Mouse (Mus musculus) embryonic facial prominence, embryonic 15.5 days (tissue): Measurements from ENCODE around the gene H2-Oa. TPM values are rescaled to one million over a fixed set of nuclear protein-coding genes. Genes with fewer than 3 reads are reported as not detected.

ENCODE experiments used
- ATAC-seq: fragments of 200-750 bp; cut with Nextera tagmentation; 2 replicates; pipeline ENCODE4 v1.8.0; 2017; ENCODE audit warnings: low read depth, moderate TSS enrichment; ENCODE audit not compliant: insufficient number of reproducible peaks, low FRiP score, low TSS enrichment
- H3K27ac ChIP-seq: fragments of 300-500 bp; sonication (generic); replicated peaks from 2 replicates; pipeline ENCODE4 v1.5.1; 2015; ENCODE audit warnings: mild to moderate bottlenecking, inconsistent platforms
- H3K27me3 ChIP-seq: fragments of 300-500 bp; sonication (generic); 2 replicates; pipeline ENCODE4 v1.6.1; 2015; ENCODE audit warnings: inconsistent platforms
- H3K36me3 ChIP-seq: fragments of 300-500 bp; sonication (generic); 2 replicates; pipeline ENCODE4 v1.6.1; 2015; ENCODE audit warnings: mild to moderate bottlenecking, inconsistent platforms
- H3K4me1 ChIP-seq: fragments of 300-500 bp; sonication (generic); 2 replicates; pipeline ENCODE4 v1.6.1; 2015; ENCODE audit warnings: inconsistent platforms
- H3K4me2 ChIP-seq: fragments of 300-500 bp; sonication (generic); replicated peaks from 2 replicates; pipeline ENCODE4 v1.6.1; 2015; ENCODE audit warnings: mild to moderate bottlenecking, inconsistent platforms
- H3K4me3 ChIP-seq: fragments of 300-500 bp; sonication (generic); replicated peaks from 2 replicates; pipeline ENCODE4 v1.5.1; 2015; ENCODE audit warnings: mild to moderate bottlenecking, inconsistent platforms
- H3K9ac ChIP-seq: fragments of 300-500 bp; sonication (generic); 2 replicates; pipeline ENCODE4 v1.6.1; 2015; ENCODE audit warnings: inconsistent platforms
- H3K9me3 ChIP-seq: fragments of 300-500 bp; sonication (generic); replicated peaks from 2 replicates; pipeline ENCODE4 v1.6.1; 2016; ENCODE audit warnings: inconsistent platforms
- WGBS: fragments of 180-500 bp; shearing (Covaris S2); methylation state at CpG from one replicate; pipeline ENCODE4 v1.1.7; 2015; 5-methylcytosine and 5-hydroxymethylcytosine counted together
- polyA plus RNA-seq: library from polyadenylated mRNA; unstranded; fragments of >200 nt; fragmentation: Nextera tagmentation; extraction: Ambion mirVana; gene quantifications from 2 replicates; pipeline ENCODE4 v1.2.1, GENCODE M21; 2015

The H2-Oa gene
- polyA plus RNA-seq, 1 experiment from 2014 or later: 0.89 TPM

DNA sequence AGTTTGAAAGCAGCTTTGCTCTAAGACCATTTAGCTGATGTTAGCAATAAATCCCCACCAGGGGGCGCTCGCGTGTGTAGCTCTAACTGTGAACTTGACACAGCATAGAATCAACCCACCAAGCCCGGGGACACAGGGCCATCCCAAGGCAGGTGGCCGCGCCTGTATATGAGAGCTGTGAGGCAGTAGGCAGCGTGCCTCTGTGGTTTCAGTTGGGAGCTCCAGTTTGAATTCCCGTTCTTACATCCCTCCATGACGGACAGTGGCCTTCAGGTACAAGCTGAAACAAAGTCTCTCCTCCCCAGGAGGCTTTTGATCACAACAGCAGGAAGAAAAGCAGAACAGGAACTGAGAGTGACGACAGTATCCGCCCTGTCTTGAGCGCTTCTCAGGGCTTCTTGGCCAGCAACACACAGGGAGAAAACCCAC lies 9.5 kb downstream of the H2-Oa start:
- H3K9ac ChIP-seq: no peak overlapping the region
- no peak overlapping the region; the same call in 1 of the 2 replicates for H3K4me3 ChIP-seq
- no peaks in the 10 kb centered on the region for H3K36me3 ChIP-seq
- H3K4me2 ChIP-seq: peak overlapping the region; percentile 37
- H3K9me3 ChIP-seq: no peaks in the 10 kb centered on the region
- ATAC-seq: no peak
- H3K27ac ChIP-seq: no peak overlapping the region
- no peaks in the 10 kb centered on the region for H3K27me3 ChIP-seq
- 0 out of 2 replicates have a peak, but pooled peaks cover 5% of the 10 kb centered on the region for H3K4me1 ChIP-seq
- 6% methylated on average over 12 of the region's 12 CpGs for WGBS

DNA sequence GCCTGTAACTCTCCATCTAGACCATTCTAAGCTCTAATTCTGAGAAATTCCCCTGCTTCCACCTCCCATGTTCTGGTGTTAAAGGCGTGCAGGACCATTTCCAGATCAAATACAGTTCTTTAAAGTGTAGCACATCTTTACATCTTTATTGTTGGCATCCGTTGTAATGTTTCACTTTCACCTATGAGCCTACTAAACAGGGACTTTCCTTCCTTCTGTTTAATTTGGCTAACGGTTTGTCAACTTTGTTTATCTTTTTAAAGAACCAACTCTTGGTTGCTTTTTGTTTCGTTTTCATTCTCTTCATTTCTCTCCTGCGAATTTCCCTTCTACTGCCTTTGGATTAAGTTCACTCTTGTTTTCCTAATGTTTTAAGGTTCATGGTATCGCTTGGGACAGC lies 10.7 kb downstream of the H2-Oa start:
- ATAC-seq: no peak
- Histone ChIP-seq H3K36me3 (no peaks in the 10 kb centered on the region), H3K4me2 (no peak overlapping the region), H3K27ac (no peak overlapping the region), H3K9ac (no peak overlapping the region), H3K4me3 (no peak overlapping the region), H3K9me3 (no peaks in the 10 kb centered on the region), H3K27me3 (no peaks in the 10 kb centered on the region), H3K4me1 (0 out of 2 replicates have a peak, but pooled peaks cover 5% of the 10 kb centered on the region)
- 73% methylated on average over 6 of the region's 6 CpGs for WGBS

DNA sequence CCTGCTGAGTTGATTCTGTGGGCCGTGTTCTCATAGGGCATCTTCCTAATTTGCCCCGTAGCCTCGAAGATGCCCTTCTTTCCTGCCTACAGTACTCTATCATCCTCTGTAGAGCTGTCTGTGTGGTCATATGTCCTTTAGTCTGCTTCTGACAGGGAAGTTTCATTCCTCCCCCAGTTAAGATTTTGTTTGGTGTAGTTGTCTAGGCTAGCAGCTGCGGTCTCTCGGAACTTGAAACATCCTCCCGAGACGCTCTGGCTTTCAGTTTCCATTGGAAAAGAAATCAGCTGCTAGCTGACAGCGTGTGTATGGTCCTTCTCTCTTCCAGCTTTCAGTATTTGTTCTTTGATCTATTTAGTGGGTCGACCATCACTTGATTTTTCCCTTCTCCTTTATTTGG lies 12.7 kb downstream of the H2-Oa start:
- Histone ChIP-seq H3K4me3 (no peak overlapping the region), H3K4me1 (0 out of 2 replicates have a peak, but pooled peaks cover 5% of the 10 kb centered on the region), H3K27ac (no peak overlapping the region), H3K36me3 (peaks cover 8% of the 10 kb centered on the region), H3K9me3 (no peaks in the 10 kb centered on the region), H3K4me2 (no peak overlapping the region), H3K9ac (no peak overlapping the region), H3K27me3 (no peaks in the 10 kb centered on the region)
- WGBS: 83% methylated on average over 9 of the region's 9 CpGs
- no peak for ATAC-seq

DNA sequence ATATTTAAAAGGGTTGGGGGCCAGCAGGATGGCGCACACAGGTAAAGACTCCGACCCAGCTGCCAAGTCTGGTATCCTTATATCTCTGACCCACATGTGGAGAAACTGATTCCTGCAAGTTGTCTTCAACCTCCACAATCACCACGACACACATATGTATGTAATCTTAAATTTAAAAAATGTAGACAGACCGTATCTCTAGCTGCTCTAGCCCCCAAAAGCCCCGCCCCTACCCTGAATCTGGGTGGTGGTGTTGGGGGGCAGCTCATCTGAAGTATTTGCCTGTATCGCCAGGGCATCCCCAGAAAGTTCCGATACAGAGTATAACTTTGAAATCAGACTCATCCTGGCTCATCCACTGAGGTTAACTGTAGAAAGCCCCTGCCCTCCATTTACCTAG lies 14.4 kb downstream of the H2-Oa start:
- Histone ChIP-seq H3K4me1 (0 out of 2 replicates have a peak, but pooled peaks cover 7% of the 10 kb centered on the region), H3K9ac (no peak overlapping the region), H3K27me3 (no peaks in the 10 kb centered on the region), H3K4me3 (no peak overlapping the region), H3K36me3 (peaks cover 25% of the 10 kb centered on the region), H3K4me2 (no peak overlapping the region), H3K9me3 (no peaks in the 10 kb centered on the region), H3K27ac (no peak overlapping the region)
- 77% methylated on average over 7 of the region's 7 CpGs for WGBS
- no peak for ATAC-seq

DNA sequence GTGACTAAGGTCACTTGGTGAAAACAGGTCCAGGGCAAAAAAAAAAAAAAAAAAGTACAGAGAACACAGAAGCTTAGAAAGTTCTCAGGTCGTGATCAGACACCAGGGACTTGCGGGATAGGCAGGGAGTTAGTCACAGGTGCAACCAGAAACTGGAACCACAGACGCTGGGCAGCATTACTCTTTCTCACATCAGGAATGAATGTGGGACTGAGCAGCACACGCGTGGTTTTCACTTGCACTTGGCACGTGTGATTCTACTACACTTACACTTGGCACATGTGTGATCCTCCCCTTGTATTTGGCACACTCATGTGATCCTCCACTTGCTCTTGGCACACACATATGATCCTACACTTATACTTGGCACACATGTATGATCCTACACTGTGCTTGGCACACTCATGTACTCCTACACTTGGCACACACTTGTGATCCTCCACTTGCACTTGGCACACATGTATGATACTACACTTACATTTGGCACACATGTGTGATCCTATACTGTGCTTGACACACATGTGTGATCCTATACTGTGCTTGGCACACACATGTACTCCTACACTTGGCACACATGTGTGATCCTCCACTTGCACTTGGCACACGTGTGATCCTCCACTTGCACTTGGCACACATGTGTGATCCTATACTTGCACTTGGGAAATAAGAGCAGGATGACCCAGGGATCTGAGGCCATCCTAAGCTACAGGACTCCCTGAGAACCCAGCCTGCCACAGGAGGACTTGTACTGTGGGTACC lies 15.1 kb downstream of the H2-Oa start:
- WGBS: 79% methylated on average over 7 of the region's 7 CpGs
- ATAC-seq: no peak
- Histone ChIP-seq H3K27me3 (no peaks in the 10 kb centered on the region), H3K4me1 (0 out of 2 replicates have a peak, but pooled peaks cover 5% of the 10 kb centered on the region), H3K4me2 (no peak overlapping the region), H3K36me3 (peaks cover 32% of the 10 kb centered on the region), H3K9ac (no peak overlapping the region), H3K27ac (no peak overlapping the region), H3K4me3 (no peak overlapping the region), H3K9me3 (no peaks in the 10 kb centered on the region)

DNA sequence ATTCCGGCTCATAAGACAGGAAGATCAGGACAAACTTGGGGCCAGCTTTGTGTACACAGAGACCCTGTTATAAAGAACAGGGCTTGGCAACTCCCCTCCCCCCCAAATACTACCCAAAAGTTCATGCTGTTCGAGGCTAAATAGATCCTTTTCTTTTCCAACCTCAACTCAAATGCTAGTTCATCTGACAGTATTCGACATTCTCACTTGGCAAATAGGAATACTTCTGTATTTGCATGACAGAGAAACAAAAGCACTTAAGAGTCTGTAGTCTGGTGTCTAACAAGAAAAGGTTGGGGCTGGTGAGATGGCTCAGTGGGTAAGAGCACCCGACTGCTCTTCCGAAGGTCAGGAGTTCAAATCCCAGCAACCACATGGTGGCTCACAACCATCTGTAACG lies 16.3 kb downstream of the H2-Oa start:
- H3K4me2 ChIP-seq: no peak overlapping the region
- no peak overlapping the region for H3K27ac ChIP-seq
- no peaks in the 10 kb centered on the region for H3K27me3 ChIP-seq
- no peak overlapping the region for H3K9ac ChIP-seq
- no peak overlapping the region for H3K4me3 ChIP-seq
- peaks cover 44% of the 10 kb centered on the region for H3K36me3 ChIP-seq
- 72% methylated on average over 5 of the region's 6 CpGs for WGBS
- 0 out of 2 replicates have a peak, but pooled peaks cover 12% of the 10 kb centered on the region for H3K4me1 ChIP-seq
- no peak for ATAC-seq
- no peaks in the 10 kb centered on the region for H3K9me3 ChIP-seq

DNA sequence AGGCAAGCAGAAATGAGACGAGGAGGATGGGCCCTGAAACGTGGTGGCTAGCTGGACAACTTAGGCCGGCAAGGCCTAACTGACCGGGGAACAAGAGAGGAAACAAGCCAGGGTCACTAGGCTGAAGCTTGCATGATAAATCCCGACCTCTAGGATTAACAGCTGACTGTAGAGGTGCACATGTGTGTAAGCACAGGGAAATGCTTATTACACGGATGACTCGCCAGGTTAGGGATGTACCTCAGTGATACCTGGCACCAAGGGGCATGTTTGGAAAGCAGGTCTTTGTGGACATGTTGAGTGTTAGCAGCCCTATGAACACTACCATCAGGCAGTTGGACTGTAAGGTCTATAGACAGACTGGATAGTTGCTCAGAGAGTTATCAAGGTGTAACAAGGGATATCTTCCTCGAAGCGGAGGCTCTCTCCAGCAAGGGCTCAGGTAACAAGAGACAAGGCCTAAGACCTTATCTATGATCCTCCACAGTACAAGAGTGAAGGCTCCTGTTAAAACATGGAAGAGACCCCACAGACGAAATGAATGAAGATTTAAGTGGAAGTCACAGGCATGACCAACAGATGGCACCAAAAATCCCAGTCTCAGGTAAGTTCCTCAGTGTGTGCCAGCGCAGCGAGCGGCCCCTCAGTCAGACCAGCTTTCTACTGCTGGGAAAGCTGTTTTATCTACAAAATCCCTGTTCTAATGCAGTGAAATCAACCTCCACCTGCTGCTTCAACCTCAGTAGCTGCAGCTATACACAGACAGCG lies 17.1 kb downstream of the H2-Oa start:
- no peak for ATAC-seq
- H3K9me3 ChIP-seq: no peaks in the 10 kb centered on the region
- H3K4me1 ChIP-seq: 0 out of 2 replicates have a peak, but pooled peaks cover 12% of the 10 kb centered on the region
- H3K4me2 ChIP-seq: no peak overlapping the region
- no peak overlapping the region for H3K9ac ChIP-seq
- no peaks in the 10 kb centered on the region for H3K27me3 ChIP-seq
- H3K27ac ChIP-seq: no peak overlapping the region
- peaks cover 52% of the 10 kb centered on the region for H3K36me3 ChIP-seq
- 72% methylated on average over 14 of the region's 14 CpGs for WGBS
- no peak overlapping the region for H3K4me3 ChIP-seq

DNA sequence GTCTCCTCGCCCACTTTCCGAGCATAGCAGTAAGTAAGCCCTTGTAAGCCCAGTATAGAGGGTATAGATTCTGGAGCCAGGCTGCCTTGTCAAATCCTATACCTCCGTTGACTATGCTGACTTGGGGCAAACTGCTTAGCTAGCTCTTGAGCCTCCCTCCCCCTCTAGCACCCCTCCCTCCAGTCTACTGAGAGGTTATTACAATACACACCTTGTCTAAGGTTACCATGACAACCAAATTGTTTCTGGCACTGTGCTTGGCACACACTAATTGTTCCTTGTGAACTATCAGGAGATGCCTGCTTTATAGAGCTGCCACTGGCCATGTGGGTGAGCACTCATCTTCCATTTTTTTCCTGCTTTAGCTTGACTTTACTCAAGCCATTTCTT lies 17.7 kb downstream of the H2-Oa start:
- 0 out of 2 replicates have a peak, but pooled peaks cover 12% of the 10 kb centered on the region for H3K4me1 ChIP-seq
- peaks cover 58% of the 10 kb centered on the region for H3K36me3 ChIP-seq
- no peak overlapping the region for H3K9ac ChIP-seq
- H3K9me3 ChIP-seq: no peaks in the 10 kb centered on the region
- no peaks in the 10 kb centered on the region for H3K27me3 ChIP-seq
- no peak overlapping the region for H3K4me3 ChIP-seq
- H3K4me2 ChIP-seq: no peak overlapping the region
- ATAC-seq: no peak
- no peak overlapping the region for H3K27ac ChIP-seq
- WGBS: 46% methylated on average over 3 of the region's 3 CpGs

DNA sequence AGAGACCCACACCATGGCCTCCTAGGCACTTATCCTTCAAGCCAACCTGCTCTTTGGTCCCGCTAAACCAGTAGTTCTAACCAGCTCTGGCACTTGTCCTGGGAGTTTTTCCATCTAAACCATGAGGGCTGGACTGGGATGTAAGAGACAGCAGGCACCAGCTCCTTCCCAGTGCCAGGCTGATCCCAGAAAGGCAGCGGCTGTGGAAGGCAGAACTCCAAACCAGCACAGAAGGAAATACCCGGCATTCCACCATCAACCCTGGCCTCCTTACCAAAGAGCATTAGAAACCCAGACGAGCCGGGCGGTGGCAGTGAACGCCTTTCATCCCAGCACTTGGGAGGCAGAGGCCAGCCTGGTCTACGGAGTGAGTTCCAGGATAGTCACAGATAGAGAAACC lies 18.2 kb downstream of the H2-Oa start:
- peaks cover 63% of the 10 kb centered on the region for H3K36me3 ChIP-seq
- ATAC-seq: no peak

DNA sequence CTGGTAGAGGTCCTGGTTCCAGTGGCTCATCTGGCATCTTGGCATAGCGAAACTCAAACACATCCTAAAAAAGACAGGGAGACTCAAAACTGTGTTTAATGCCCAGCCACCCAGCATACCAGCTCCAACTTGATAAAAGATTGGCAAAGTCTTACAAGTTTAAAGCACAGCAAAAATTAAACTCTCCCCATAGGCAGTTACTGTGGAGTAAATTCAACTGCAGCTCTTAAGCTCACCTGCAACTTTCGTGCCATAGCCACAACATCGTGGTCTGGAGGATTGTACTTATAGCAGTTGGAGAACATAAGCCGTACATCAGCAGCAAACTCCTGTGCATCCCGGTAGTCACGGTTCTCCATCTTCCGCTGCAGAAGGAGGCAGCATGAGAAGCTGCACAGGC lies 22.0 kb downstream of the H2-Oa start:
- Histone ChIP-seq H3K4me1 (peaks cover 32% of the 10 kb centered on the region), H3K36me3 (peaks cover 93% of the 10 kb centered on the region), H3K27me3 (no peaks in the 10 kb centered on the region), H3K27ac (no peak overlapping the region), H3K9me3 (no peaks in the 10 kb centered on the region), H3K4me3 (0 out of 2 replicates have a peak overlapping the region, but pooled peaks have one; percentile 1), H3K9ac (no peak overlapping the region), H3K4me2 (no peak overlapping the region)
- WGBS: 86% methylated on average over 7 of the region's 7 CpGs
- no peak for ATAC-seq

More for the DNA sequence above, 18.2 kb downstream of the H2-Oa start:
- no peak overlapping the region for H3K4me2 ChIP-seq
- H3K27me3 ChIP-seq: no peaks in the 10 kb centered on the region
- H3K4me1 ChIP-seq: 0 out of 2 replicates have a peak, but pooled peaks cover 14% of the 10 kb centered on the region
- H3K9ac ChIP-seq: no peak overlapping the region
- WGBS: 61% methylated on average over 8 of the region's 8 CpGs
- H3K9me3 ChIP-seq: no peaks in the 10 kb centered on the region
- no peak overlapping the region for H3K4me3 ChIP-seq
- 0 out of 2 replicates have a peak overlapping the region, but pooled peaks have one; percentile 39 for H3K27ac ChIP-seq

DNA sequence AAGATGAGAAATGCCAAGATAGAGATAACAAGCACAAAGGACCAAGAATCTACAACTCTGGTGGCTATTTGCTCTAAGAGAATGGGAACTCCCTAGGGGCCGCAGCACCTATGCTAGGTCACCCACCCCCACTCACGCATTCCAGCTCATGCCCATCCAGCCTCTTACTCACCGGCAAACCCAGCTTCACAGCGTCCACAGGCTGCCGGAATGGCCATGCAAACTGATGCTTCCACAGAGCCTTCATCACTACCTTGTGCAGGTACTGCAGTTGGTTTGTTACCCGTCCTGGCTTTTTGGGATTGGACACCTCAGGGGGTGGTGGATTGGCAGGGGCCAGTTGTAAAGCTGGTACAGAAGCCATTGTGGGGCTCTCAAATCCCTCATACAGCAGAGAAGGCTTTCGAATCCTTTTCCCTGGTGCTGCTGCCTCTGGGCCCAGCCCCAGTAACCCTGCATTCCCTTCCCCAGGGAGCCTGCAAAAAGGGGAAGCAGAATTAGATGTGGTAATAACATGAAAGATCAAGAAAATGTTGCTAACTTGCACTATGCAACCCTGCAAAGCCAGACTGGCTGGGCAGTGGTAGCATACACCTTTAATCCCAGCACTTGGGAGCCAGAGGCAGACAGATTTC lies 24.7 kb downstream of the H2-Oa start:
- 27% methylated on average over 7 of the region's 7 CpGs for WGBS
- H3K9ac ChIP-seq: peak overlapping the region; percentile 40
- H3K4me3 ChIP-seq: peak overlapping the region; percentile 75
- peak overlapping the region; percentile 85 for H3K4me2 ChIP-seq
- peaks cover 68% of the 10 kb centered on the region for H3K36me3 ChIP-seq
- no peak for ATAC-seq
- H3K9me3 ChIP-seq: no peaks in the 10 kb centered on the region
- no peak overlapping the region for H3K27ac ChIP-seq
- no peaks in the 10 kb centered on the region for H3K27me3 ChIP-seq
- peaks cover 28% of the 10 kb centered on the region for H3K4me1 ChIP-seq
